Mouse (Mus musculus) lung, adult 2 months (tissue): ENCODE data around the gene Efs.

ENCODE experiments used
- CTCF ChIP-seq: fragments of 200-500 bp; IDR thresholded peaks from 2 replicates; pipeline ENCODE4 v1.5.1; 2011; ENCODE audit warnings: mild to moderate bottlenecking, low read length, control low read depth; ENCODE audit not compliant: insufficient read depth
- POLR2A ChIP-seq: fragments of 200-500 bp; IDR thresholded peaks from 2 replicates; pipeline ENCODE4 v1.6.1; 2011; ENCODE audit warnings: low read depth, mild to moderate bottlenecking, control low read depth, low read length, borderline replicate concordance; ENCODE audit errors: extremely low read depth

- TF ChIP-seq CTCF (no peak), POLR2A (no peak)
Observed at GRCm38 (mm10) chr14:54959197-54959596, 33.3 kb upstream of the Efs start.
